Mouse (Mus musculus) sigmoid colon, adult 10 weeks (tissue): ENCODE data around the gene Psmd11. TPM values are rescaled to one million over a fixed set of nuclear protein-coding genes. Genes with fewer than 3 reads are reported as not detected.

Experiments
- polyA plus RNA-seq: library from polyadenylated mRNA; stranded (reverse); fragments of 350-450 nt; fragmentation: Illumina TruSeq; extraction: RNeasy Lipid Tissue Mini Kit (QIAGEN cat#74804); gene quantifications from one replicate; pipeline ENCODE4 v1.2.3, GENCODE M21; 2014; ENCODE audit warnings: low read depth, low replicate concordance

Gene Psmd11
- 80.7 TPM for polyA plus RNA-seq

GRCm38 (mm10) chr11:80428381-80429008, at the start of gene Psmd11:
Gene Psmd11, plus strand, starts transcription at chr11:80428615.

DNA sequence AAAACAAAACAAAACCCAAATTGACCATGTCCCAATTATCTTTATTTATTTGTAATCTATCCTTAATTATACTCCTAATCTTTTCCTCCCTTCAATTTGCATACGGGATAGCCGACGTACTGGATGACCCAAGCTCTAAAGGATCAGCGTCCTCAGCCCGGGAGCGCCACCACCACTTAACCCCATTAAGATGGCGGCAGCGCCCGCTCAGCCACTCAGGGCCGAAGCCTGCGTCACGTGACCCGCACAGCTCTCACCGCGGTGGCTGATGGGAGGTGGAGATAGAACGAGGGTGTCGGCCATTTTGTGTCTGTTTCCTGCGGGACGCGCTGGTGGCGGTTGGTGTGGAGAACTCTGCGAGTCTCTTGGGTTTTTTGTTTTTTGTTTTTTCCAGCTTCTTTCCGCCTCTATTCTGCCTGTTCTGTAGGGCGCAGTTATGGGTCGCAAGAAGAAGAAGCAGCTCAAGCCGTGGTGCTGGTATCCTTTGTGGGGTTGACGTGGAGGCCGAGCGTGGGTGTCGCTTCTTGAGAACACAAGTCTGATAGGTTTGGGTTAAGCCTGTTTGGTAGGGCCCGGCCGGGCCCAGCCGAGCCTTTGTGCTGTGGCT, 45.3 kb upstream of the Psmd11 start, which contains the start of gene Zfp207:
Gene Zfp207, plus strand, starts transcription at position 261 of the 607 bp plus-strand sequence.

DNA sequence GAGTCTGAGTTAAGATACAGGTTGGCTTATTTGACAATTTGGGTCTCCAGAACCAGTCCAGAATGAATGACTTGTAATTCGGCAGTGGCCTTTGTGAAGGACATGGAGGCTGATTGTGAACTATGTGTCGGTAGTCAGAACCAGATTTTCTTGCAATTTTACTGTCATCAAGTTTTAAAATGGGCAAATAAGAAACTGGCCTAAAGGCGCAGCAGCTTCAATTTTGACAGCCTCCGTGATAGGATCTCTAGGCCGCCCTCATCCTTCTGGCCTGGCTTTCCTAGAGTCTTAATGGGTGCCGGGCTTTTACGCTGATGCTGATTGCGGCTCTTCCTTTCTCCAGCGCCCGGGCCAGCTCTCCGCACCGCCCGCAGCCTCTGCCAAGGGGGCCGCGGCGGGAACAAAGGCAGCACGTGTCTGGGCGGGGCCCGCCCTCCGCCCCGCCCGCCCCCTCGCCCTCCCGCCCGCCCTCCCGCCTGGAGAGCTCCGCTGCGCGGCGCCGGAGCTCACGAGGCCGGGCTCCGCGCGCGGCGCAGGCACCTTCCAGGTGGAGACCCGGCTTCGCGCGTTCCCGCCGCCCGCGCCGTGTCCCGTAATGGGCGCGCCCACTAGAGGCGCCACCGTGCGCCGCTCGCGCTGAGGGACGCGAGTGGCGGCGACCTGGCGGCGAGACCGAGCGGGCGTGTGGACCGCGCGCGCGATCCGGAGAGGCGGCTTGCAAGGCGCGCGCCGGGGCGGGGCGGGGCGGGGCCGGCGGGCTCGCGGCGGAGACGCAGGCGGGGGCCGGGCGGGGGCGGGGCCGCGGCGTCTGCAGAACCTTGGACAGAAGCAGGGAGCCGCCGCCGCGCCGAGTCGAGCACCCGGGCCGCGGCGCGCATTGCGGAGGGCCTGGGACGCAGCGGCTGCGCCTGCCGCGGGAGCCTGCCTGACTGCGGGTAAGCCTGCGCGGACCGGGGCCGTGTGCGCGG, 48.1 kb downstream of the Psmd11 start, which contains the start of gene Cdk5r1:
Gene Cdk5r1, plus strand, starts transcription at position 802 of the 968 bp plus-strand sequence.

Other genes with a start within 250 kb of the Psmd11 start
- 5.0 TPM for gene Rnf135, start 244.8 kb upstream of the Psmd11 start, polyA plus RNA-seq
- gene Rhot1, start 219.6 kb upstream of the Psmd11 start, polyA plus RNA-seq = 70.0 TPM
- gene Rhbdl3, start 127.7 kb upstream of the Psmd11 start, polyA plus RNA-seq = 2.1 TPM
- gene 5730455P16Rik, start 50.6 kb upstream of the Psmd11 start, polyA plus RNA-seq = 21.8 TPM
- 449 TPM for gene Zfp207, start 45.3 kb upstream of the Psmd11 start, polyA plus RNA-seq
- 0.60 TPM for gene Cdk5r1, start 48.4 kb downstream of the Psmd11 start, polyA plus RNA-seq